ENCODE assay signal across 22 mouse cellular contexts in genomic region chr19:24651595-24651994, GRCm38 (mm10). TPM values are rescaled to one million over a fixed set of nuclear protein-coding genes. Genes with fewer than 3 reads are reported as not detected.
"Had no signal": no experiment of that assay in that cellular context is flagged by ENCODE, and none has a peak within 500 bp of the region (broad histone marks: within the 10 kb centered on the region; RNA-seq: fewer than 3 reads in every experiment).

No protein-coding gene starts in this region.

- H3K9ac ChIP-seq: kidney, embryonic 15.5 days; limb, embryonic 12.5 days; limb, embryonic 15.5 days; liver, embryonic 14.5 days; liver, postnatal 0 days; lung, embryonic 14.5 days; neural tube, embryonic 13.5 days; stomach, embryonic 15.5 days had no signal

- H3K9me3 ChIP-seq: kidney, embryonic 15.5 days; limb, embryonic 12.5 days; limb, embryonic 15.5 days; neural tube, embryonic 13.5 days; stomach, embryonic 15.5 days had no signal

- H3K36me3 ChIP-seq: kidney, embryonic 15.5 days; limb, embryonic 12.5 days; limb, embryonic 15.5 days; neural tube, embryonic 13.5 days; stomach, embryonic 15.5 days had no signal

- H3K4me2 ChIP-seq: kidney, embryonic 15.5 days; limb, embryonic 12.5 days; limb, embryonic 15.5 days; liver, embryonic 11.5 days; lung, embryonic 14.5 days; neural tube, embryonic 13.5 days; stomach, embryonic 15.5 days had no signal

- H3K4me3 ChIP-seq: kidney, embryonic 15.5 days; limb, embryonic 12.5 days; limb, embryonic 15.5 days; myocyte; neural tube, embryonic 13.5 days; stomach, embryonic 15.5 days had no signal

- H3K27ac ChIP-seq: kidney, embryonic 15.5 days; limb, embryonic 12.5 days; limb, embryonic 15.5 days; liver, embryonic 14.5 days; macrophage; neural tube, embryonic 13.5 days; stomach, embryonic 15.5 days had no signal

- ATAC-seq: liver, postnatal 0 days; lung, postnatal 0 days had no signal

- H3K4me1 ChIP-seq: stomach, embryonic 15.5 days had no signal

- DNase-seq: kidney, adult 8-10 months; kidney, postnatal 10 days; left cerebral cortex, postnatal 4 days; liver, postnatal 0 days; lung, embryonic 14.5 days; retina, postnatal 1 day; right cerebral cortex, postnatal 25 days; spleen, adult 18-20 months; thymus, postnatal 25 days had no signal

- H3K27me3 ChIP-seq: limb, embryonic 12.5 days; limb, embryonic 15.5 days; neural tube, embryonic 13.5 days; stomach, embryonic 15.5 days had no signal

RNA-seq across cellular contexts. Expression of gene Tmem252, which starts 22.2 kb away (rescaled TPM):
- total RNA-seq: megakaryocyte, adult 5-6 weeks; monocyte, adult 5-6 weeks; neutrophil, adult 5-6 weeks had no signal
- polyA plus RNA-seq: macrophage had no signal
